Mouse (Mus musculus): Measurements from ENCODE around the gene Ankrd52. TPM values are rescaled to one million over a fixed set of nuclear protein-coding genes. Genes with fewer than 3 reads are reported as not detected.
A peak's percentile ranks its signal among the peaks of the same experiment; 100 is the strongest.

Ankrd52 gene
- polyA plus RNA-seq, 1 experiment from 2014 or later: 11.3 TPM

DNA sequence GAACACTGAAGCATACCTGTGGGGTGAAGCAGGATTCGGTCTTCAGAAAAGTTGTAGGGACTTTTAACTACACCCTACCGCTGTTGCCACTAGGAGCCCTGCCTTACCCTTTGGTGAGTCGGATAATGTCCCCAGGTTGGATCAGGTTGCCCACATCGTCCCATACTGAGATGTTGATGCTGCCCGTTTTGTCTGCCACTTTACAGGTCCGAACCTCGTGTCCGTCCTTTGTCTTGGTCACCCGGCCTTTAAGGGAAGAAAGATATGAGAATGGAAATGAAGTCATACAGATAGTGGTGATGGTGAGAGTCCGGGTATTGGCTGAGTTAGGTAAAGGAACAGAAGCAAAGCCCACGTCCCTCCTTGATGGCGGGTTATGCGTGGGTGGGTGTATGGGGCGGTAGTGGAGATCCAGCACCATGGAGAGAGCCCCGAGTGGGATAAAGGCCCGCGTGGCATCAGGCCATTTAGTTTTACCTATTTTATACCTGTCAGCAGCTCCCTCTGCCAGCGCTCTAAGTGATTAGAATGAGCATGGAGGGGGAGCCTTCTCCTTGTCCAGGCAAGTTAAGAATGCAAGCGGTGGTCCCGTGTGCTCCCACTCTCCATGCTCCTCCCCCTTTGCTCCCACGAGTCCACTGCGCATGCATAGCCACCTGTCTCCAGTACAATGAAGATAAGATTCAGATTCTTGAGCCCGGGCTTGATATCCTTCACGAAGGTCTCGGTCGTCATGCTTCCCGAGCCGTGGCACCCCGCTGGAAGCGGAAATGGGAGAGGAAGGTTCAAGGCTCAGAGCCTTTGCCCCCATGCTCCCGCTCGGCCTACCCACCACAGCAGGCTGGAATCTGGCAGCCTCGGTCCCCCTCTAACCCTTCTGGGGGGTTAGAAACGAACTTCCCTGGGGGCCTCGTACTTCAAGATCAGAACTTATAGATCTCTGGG lies 31.9 kb downstream of the Ankrd52 start:
- Histone ChIP-seq H3K4me2 (peak overlapping the region; percentile 96), H3K27me3 (no peaks in the 10 kb centered on the region), H3K9ac (peak overlapping the region; percentile 62), H3K9me3 (no peaks in the 10 kb centered on the region), H3K27ac (peak overlapping the region; percentile 78), H3K4me3 (peak overlapping the region; percentile 94), H3K4me1 (peaks cover 37% of the 10 kb centered on the region), H3K36me3 (peaks cover 16% of the 10 kb centered on the region)
- 19% methylated on average over 35 of the region's 35 CpGs for WGBS
- no peak for ATAC-seq (ENCODE audit: insufficient number of reproducible peaks, low FRiP score, low TSS enrichment, low read depth)

DNA sequence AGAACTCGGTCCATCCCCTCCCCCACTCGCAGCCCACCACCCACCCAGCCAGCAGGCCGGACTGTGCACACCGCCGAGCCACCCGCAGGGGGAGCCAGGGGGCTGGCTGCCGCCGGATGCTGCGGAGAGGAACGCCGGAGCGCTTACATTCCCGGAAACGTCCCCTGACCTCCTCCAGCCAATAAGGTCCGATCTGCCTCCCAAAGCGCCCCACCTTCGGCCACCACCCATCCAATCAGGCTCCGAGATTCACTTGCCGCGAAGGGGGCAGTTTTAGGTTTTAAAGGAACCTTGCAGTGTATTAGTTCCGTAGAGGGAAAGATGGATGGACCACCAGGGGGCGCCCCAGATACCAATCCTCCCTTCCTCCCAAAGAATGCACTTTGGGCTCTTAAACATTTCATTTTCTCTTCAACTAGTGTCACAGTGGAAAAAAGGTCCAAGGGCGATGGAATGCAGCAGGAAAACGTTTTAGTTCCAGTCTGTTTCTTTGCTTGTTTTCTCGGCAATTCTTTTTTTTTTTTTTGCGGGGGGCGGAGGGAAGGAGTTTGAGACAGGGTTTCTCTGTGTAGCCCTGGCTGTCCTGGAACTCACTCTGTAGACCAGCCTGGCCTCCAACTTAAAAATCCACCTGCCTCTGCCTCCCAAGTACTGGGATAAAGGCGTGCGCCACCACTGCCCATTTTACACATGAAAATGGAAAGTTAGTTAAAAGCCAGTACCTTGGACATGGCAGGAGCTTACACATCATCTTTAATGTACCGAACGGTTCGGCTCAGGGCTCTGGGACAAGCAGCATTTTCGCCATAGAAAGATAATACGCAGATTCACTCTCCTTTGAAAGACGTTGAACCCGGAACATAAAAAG lies 33.0 kb downstream of the Ankrd52 start:
- Histone ChIP-seq H3K4me3 (peak overlapping the region; percentile 94), H3K9me3 (no peaks in the 10 kb centered on the region), H3K9ac (peak overlapping the region; percentile 62), H3K36me3 (peaks cover 24% of the 10 kb centered on the region), H3K27ac (peak overlapping the region; percentile 96), H3K4me1 (peaks cover 39% of the 10 kb centered on the region), H3K27me3 (no peaks in the 10 kb centered on the region), H3K4me2 (peak overlapping the region; percentile 96)
- ATAC-seq (ENCODE audit: insufficient number of reproducible peaks, low FRiP score, low TSS enrichment, low read depth): peak; percentile 91
- WGBS: 7% methylated on average over 36 of the region's 36 CpGs

DNA sequence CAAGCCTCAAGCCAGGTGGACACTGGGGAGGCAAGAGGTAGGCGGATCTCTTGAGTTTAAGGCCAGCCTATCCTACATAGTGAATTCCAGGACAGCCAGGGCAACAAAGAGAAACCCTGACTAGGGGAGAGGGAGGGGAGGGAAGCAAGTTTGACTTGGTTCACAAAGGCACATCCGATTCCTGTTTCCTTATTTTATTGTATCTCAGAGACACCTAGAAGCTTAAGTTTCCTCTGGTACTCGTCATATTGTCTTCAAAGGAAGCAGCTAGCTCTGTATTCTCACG lies 33.6 kb downstream of the Ankrd52 start:
- 23% methylated on average over 4 of the region's 4 CpGs for WGBS
- no peaks in the 10 kb centered on the region for H3K9me3 ChIP-seq
- H3K4me3 ChIP-seq: peak overlapping the region; percentile 94
- H3K27me3 ChIP-seq: no peaks in the 10 kb centered on the region
- H3K4me2 ChIP-seq: peak overlapping the region; percentile 87
- 0 out of 2 replicates have a peak overlapping the region, but pooled peaks have one; percentile 10 for H3K9ac ChIP-seq
- H3K4me1 ChIP-seq: peaks cover 39% of the 10 kb centered on the region
- H3K36me3 ChIP-seq: peaks cover 27% of the 10 kb centered on the region
- no peak for ATAC-seq (ENCODE audit: insufficient number of reproducible peaks, low FRiP score, low TSS enrichment, low read depth)
- H3K27ac ChIP-seq: peak overlapping the region; percentile 96

DNA sequence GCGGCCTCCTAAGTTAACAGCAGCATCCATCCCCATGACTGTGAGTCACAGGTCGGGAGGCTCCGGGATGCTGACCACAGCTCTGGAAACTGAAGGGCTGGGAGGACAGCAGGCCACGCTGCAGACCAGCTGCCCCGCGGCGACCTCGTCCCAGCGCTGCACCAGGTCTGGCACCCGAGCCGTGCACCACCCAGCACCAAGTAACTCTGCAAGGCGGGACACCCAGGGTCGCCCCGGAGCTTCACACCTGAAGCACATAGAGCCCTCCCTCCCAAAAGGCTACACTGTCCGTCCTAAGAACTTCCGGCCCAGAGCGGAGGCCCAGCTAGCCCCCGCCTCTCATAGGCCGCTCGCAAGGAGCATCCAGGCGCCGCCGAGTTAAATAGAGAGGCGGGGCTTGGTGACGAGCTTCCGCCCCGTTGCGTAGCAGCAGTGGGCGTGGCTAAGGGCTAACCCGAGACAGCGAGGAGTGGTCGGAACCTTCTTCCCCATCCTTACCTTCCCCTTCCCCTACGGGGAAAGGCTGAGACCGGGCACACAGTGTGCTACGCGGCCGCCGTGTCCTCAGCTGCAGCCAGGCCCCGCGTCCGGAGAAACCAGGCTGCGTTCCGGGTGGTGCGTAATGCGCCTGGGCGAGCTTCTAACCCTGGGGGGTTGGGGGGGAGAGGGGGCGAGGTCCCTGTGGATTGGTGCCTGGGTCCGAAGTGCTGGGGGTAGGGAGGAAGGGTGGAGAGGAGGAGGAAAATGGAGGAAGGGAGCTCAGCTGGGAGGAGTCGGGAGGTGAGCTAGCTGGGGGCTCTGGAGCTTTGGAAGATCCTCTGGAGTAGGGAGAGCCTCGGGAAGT lies 34.5 kb downstream of the Ankrd52 start, which contains the start of the genes Nabp2 and Rnf41:
TSS of gene Nabp2 (minus strand) at position 282 of the 844 bp plus-strand sequence.
TSS of gene Rnf41 (plus strand) at position 447 of the 844 bp plus-strand sequence.
- H3K4me1 ChIP-seq: peaks cover 39% of the 10 kb centered on the region
- H3K9ac ChIP-seq: peak within 1 kb of the TSS; percentile 78
- no peaks in the 10 kb centered on the region for H3K9me3 ChIP-seq
- peak; percentile 90 for ATAC-seq (ENCODE audit: insufficient number of reproducible peaks, low FRiP score, low TSS enrichment, low read depth)
- peaks cover 31% of the 10 kb centered on the region for H3K36me3 ChIP-seq
- WGBS: under 1% methylated on average over 50 of the region's 50 CpGs
- H3K4me2 ChIP-seq: peak within 1 kb of the TSS; percentile 87
- H3K27ac ChIP-seq: peak within 1 kb of the TSS; percentile 96
- peak within 1 kb of the TSS; percentile 94 for H3K4me3 ChIP-seq
- no peaks in the 10 kb centered on the region for H3K27me3 ChIP-seq

DNA sequence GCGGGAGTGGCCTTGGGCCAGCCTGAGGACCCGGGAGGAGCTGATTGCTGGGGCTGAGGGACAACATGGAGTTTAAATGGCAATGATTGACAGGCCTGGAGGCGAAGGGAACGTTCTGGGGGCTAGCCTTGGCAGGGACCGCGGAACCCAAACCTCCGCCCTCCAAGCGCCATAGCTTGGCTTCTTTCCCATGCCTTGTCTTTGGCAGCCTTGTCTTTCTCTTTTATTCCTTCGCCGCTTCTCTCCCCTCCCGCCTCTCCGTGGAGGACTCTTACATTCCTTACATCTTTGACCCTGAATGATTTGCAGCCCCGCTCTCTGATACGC lies 35.1 kb downstream of the Ankrd52 start:
- peak overlapping the region; percentile 78 for H3K9ac ChIP-seq
- ATAC-seq (ENCODE audit: insufficient number of reproducible peaks, low FRiP score, low TSS enrichment, low read depth): no peak
- H3K4me1 ChIP-seq: peaks cover 39% of the 10 kb centered on the region
- H3K27ac ChIP-seq: peak overlapping the region; percentile 96
- peak overlapping the region; percentile 94 for H3K4me3 ChIP-seq
- H3K4me2 ChIP-seq: peak overlapping the region; percentile 87
- WGBS: 0% methylated on average over 14 of the region's 14 CpGs
- H3K36me3 ChIP-seq: peaks cover 33% of the 10 kb centered on the region
- H3K9me3 ChIP-seq: no peaks in the 10 kb centered on the region
- no peaks in the 10 kb centered on the region for H3K27me3 ChIP-seq

DNA sequence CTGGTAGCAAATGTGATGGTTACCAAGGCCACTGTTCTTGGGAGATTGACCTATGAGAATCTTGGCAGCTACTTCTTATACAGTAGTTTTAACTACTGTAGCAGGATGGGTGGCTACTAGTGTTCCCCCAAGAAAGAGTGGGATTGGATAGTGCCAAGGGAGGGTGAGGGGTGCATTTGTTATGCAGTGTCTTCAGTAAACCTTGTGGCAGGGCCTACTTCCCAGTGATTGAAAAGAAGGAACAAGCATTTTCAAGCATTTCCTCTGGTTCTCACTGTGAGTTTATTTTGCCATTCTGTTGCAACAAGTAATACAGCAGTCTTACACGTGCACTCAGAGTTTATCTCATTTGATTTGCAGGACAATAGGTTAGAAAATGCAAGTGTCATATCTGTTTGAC lies 35.6 kb downstream of the Ankrd52 start:
- 51% methylated on average over 1 of the region's 1 CpGs for WGBS
- no peak for ATAC-seq (ENCODE audit: insufficient number of reproducible peaks, low FRiP score, low TSS enrichment, low read depth)
- Histone ChIP-seq H3K9me3 (no peaks in the 10 kb centered on the region), H3K4me2 (peak overlapping the region; percentile 87), H3K27me3 (no peaks in the 10 kb centered on the region), H3K27ac (peak overlapping the region; percentile 96), H3K4me1 (peaks cover 39% of the 10 kb centered on the region), H3K36me3 (peaks cover 37% of the 10 kb centered on the region), H3K4me3 (peak overlapping the region; percentile 94), H3K9ac (peak overlapping the region; percentile 78)

DNA sequence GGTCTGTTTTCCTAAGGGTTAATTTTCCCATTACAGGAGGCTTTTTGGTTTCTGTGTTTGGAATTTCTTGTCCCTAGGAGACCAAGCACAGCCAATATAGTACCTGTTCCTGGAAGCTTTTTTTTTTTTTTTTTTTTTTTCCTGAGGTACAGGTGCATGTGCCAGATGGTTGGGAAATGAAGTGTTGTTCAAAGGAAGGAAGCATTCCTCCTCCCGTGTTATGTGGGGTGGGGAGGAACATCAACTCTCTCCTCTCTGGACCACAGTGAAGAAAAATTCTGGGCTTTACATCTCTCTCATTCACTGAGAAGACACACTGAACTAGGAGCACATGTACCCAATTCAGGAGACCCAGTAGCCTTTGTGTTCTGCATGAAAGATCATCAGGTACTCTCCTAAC lies 36.2 kb downstream of the Ankrd52 start:
- Histone ChIP-seq H3K27ac (no peak overlapping the region), H3K4me2 (peak overlapping the region; percentile 87; the same call in 1 of the 2 replicates), H3K9ac (no peak overlapping the region), H3K27me3 (no peaks in the 10 kb centered on the region), H3K4me3 (peak overlapping the region; percentile 94), H3K36me3 (peaks cover 41% of the 10 kb centered on the region), H3K4me1 (peaks cover 39% of the 10 kb centered on the region), H3K9me3 (no peaks in the 10 kb centered on the region)
- WGBS: 30% methylated on average over 1 of the region's 1 CpGs
- no peak for ATAC-seq (ENCODE audit: insufficient number of reproducible peaks, low FRiP score, low TSS enrichment, low read depth)

DNA sequence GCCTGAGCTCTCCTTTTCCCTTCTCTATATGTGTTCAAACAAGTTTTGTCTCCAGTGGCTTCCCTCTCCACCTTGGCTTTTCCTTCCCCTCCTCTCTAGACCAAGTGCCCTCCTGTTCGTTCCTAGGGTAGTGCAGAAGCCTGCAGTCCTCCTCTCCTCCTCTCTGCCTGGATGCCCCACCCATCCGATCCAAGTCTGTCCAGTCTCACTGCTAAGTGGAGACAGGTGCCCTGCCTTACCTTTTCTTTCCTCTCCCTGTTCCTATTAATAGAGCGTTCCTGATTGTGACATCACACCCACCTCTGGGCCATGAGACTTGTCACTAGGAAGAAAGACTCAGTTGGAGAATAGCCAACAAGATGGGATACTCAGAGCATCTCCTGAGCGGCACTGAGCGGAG lies 37.9 kb downstream of the Ankrd52 start:
- no peak overlapping the region for H3K4me2 ChIP-seq
- no peaks in the 10 kb centered on the region for H3K27me3 ChIP-seq
- 83% methylated on average over 5 of the region's 5 CpGs for WGBS
- H3K4me1 ChIP-seq: peaks cover 32% of the 10 kb centered on the region
- H3K4me3 ChIP-seq: no peak overlapping the region
- H3K9me3 ChIP-seq: no peaks in the 10 kb centered on the region
- peaks cover 57% of the 10 kb centered on the region for H3K36me3 ChIP-seq
- peak overlapping the region; percentile 20; the same call in 1 of the 2 replicates for H3K9ac ChIP-seq
- no peak overlapping the region for H3K27ac ChIP-seq
- no peak for ATAC-seq (ENCODE audit: insufficient number of reproducible peaks, low FRiP score, low TSS enrichment, low read depth)

DNA sequence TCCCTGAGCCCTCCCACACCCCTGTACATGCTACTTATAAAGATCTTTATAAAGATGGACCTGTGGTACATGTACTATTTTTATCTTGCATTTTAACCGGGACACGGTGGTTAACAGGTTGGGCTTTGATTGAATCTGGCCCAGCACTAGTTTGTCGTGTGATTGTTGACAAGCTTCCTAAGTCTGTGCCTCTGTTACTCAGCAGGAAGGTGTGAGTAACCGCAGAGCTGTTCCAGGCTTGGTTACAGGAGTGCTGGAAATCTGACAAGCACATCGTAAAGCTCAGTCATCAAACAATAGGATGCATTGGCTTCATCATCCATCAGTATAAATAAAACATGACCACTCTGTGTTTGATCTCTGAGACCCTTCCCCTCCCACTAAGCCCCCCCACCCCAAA lies 45.5 kb downstream of the Ankrd52 start:
- no peaks in the 10 kb centered on the region for H3K9me3 ChIP-seq
- no peaks in the 10 kb centered on the region for H3K27me3 ChIP-seq
- H3K4me1 ChIP-seq: no peaks in the 10 kb centered on the region
- no peak overlapping the region for H3K9ac ChIP-seq
- H3K27ac ChIP-seq: no peak overlapping the region
- H3K4me2 ChIP-seq: no peak overlapping the region
- ATAC-seq (ENCODE audit: insufficient number of reproducible peaks, low FRiP score, low TSS enrichment, low read depth): no peak
- WGBS: 64% methylated on average over 5 of the region's 5 CpGs
- peaks cover 79% of the 10 kb centered on the region for H3K36me3 ChIP-seq
- no peak overlapping the region for H3K4me3 ChIP-seq

DNA sequence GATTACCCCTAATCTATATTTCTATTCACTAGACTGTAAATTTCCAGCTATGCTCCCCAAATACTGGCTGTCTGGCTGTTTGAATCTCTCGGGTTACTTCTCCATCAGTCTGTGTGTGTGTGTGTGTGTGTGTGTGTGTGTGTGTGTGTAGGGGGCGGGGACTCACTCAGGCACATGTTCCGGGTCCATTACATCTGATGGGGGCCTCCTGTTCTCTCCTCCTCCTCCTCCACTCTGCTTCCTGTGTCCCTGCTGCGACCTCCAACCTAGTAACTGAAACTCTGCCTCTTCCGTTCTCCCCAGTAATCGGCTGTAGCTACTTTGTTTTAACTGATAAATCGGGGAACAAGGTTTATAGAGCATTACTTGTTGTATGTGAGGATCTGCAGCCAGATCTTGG lies 47.7 kb downstream of the Ankrd52 start:
- Histone ChIP-seq H3K4me3 (no peak overlapping the region), H3K9ac (no peak overlapping the region), H3K27ac (no peak overlapping the region), H3K9me3 (no peaks in the 10 kb centered on the region), H3K36me3 (peaks cover 75% of the 10 kb centered on the region), H3K4me1 (no peaks in the 10 kb centered on the region), H3K27me3 (no peaks in the 10 kb centered on the region), H3K4me2 (no peak overlapping the region)
- ATAC-seq (ENCODE audit: insufficient number of reproducible peaks, low FRiP score, low TSS enrichment, low read depth): no peak
- 35% methylated on average over 7 of the region's 7 CpGs for WGBS

DNA sequence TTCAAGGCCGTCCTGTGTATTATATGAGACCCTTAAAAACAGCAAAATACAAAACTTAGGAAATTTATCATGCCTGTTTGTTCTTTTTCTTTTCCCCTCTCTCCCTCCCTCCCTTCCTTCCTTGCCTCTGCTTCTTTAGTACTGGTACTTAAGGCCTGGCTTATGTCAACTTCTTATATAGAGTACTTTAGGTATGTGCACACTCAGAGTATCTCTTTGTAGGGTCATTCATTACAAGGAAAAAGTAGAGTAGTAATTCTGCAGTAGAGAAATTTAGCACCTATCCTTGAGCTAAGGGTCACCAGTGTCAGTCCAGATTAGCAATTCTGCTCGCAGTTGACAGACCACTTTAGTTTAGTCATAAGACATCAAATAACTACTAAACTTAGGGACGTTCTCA lies 48.3 kb downstream of the Ankrd52 start:
- Histone ChIP-seq H3K4me3 (no peak overlapping the region), H3K4me2 (no peak overlapping the region), H3K27me3 (no peaks in the 10 kb centered on the region), H3K4me1 (no peaks in the 10 kb centered on the region), H3K27ac (no peak overlapping the region), H3K9me3 (no peaks in the 10 kb centered on the region), H3K36me3 (peaks cover 75% of the 10 kb centered on the region), H3K9ac (no peak overlapping the region)
- whole genome bisulfite sequencing: 82% methylated on average over 3 of the region's 3 CpGs
- no peak for ATAC-seq (ENCODE audit: insufficient number of reproducible peaks, low FRiP score, low TSS enrichment, low read depth)
